Mouse (Mus musculus) inflammation-experienced regulatory T-cells, adult 6 months (primary cell): ENCODE results near the gene Cux1. TPM values are rescaled to one million over a fixed set of nuclear protein-coding genes. Genes with fewer than 3 reads are reported as not detected.

Experiments used
- ATAC-seq: one replicate; pipeline ENCODE4 v1.8.0; 2017
- polyA plus RNA-seq, 3 experiments: library from polyadenylated mRNA; unstranded; fragments of 100-300 nt; shearing (Covaris generic); gene quantifications; one replicate each; pipeline ENCODE4 v1.2.1; 2017

The Cux1 gene
- polyA plus RNA-seq, 3 experiments from 2014 or later, result 25.9 to 53.1 (median 41.6) TPM

DNA sequence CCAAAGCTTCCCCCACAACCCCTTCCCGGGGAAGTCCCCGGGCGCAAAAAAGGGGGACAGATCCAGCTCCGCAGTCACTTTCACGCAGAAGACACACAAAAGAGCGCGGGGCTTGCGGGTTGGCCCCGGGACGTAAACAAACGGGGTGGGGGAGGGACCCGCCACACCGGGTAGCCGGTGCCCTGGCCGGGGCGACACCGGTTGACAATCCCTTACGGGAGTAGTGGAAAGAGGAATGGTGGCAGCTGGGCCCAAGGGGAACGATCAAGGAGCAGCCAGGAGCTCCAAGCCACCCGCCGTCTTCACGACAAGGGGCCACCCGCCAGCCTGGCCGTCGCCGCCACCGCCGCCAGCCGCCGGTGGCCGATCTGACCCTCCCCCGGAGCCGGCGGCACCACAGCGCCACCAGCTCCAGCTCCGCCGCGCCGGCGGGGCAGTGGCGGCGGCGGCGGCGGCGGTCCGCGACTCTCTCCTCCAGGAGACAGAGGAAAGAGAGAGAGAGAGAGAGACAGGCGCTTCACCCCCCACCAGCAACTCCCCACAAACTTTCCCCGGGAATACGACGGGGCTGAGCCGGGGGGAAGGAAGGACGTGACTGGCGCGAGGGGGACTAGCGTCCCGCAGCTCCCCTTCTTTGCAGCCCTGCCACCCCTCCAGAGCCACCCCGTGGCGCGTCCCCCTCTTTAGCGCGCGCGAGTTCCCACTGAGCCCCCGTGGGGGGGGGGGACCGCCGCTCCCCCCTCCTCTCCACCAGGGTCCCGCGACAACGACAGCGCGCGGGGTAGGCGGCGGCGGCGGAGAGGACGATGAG, 1.1 kb downstream of the Cux1 start:
- ATAC-seq, result peak; percentile 8

DNA sequence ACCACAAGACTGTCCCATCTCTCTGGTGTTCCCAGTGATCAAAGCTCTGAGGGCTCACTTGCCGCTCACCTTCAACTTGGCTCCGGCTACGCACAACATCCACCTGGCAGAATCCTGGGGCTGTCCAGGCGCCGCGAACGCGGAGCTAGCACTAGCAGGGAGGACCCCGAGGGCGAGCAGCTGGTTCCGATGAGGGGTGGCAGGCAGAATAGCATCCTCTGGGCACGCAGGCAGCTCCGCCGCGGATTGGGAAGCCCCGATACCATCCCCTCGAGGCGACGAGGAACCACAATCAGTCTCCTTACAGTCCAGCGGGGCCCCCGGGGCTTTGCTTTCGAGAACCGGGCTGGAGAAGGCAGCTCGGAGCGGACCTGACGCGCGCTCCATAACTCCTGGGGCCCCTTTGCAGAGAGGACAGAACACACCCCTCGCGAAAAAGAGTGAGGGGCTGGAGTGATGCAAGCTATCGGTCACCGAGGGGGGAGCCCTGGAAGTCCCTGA, 1.9 kb downstream of the Cux1 start:
- no peak for ATAC-seq

GRCm38 (mm10) chr5:136564613-136565299, 2.5 kb downstream of the Cux1 start:
- ATAC-seq, result no peak

DNA sequence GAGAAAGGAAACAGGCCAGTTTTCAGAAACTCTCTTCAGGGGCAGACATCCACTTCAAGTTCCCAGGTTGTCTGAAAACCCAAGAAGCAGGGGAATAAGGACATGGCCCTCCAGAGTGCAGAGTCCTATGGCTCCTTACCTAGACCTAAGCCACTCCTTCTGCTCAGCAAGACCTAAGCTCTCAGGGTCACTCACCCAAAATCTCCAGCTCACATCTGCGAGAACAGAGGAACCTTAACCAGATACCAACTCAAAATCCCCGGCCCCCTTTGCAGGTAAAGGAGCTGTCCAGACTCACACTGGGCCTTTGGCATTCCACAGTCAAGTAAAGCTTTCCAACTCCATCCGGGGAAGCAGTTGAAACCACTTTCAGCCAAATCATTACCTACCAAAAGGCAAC, 3.3 kb downstream of the Cux1 start:
- no peak for ATAC-seq

GRCm38 (mm10) chr5:136563104-136563503, 4.2 kb downstream of the Cux1 start:
- no peak for ATAC-seq

DNA sequence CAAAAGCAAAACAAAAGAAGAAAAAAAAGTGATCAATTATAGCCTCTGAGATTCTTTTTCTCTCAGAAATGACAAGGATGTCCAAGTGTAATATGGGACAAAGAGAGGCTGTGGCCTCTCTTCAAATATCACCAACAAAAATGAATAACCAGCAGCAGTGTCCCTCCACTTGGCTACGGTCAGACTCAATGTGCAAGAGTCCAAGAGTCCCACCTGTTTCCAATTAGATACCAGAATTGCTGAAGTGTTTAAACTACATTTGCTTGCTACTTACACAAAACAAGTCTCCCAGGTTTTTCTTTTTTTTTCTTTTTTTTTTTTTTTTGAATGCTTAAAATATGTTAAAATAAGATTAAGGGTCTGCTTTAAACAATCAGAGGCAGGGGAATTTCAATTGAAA, 5.1 kb downstream of the Cux1 start:
- ATAC-seq, result no peak

DNA sequence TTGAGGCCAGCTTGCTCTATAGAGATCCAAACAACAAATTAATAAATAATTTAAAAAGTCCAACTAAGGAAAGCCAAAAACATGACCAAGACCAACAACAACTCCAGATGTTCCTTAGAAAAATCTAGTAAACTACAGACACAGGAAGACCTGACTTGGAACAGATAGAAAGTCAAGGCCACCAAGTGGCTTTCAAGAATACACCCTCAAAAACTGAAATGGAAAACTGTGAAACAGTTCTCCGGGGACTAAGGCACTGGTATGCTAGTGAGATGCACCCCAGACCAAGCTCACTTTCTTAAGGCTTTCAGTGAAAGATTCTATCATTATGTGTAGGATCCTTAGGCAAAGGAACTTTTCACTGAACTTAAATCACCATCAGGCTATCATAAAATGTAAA, 5.6 kb downstream of the Cux1 start:
- ATAC-seq, result no peak

DNA sequence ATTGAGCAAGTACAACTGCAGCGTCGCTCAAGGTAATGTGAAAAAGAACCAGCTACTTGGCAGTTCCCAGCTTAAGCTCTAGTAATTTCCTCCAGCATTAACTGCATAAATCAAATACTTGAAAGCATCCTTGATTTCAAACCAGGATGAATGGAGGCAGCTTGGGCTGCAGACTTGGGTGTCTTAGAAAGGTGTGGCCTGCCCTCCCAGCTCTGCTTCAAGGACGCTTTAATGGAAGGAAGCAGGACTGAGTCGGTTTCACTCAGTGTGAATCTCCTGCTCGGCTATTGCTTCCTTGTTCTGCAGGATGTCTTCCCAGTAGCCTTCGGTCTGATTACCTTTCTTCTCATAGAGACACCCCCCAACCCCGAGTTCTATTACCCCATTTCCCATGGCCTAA, 6.6 kb downstream of the Cux1 start:
- no peak for ATAC-seq

DNA sequence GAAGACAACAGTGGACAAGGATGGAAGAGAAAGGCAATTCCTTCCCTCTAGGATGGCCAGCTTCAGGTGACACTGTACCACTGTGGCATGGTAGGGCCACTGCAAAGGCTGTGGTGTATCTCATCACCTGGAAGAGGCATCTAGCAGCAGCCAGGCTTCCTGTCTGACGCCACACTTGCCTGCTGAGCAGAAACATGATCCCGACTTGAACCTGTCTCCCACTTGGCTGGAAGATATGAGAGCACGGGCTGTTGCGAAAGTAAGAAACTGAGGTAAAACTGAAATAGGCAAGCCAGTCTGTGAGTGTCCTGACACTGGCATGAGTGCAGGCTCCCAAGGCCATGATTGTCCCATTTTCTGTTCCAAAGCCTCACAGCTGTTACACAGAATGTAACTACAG, 9.8 kb downstream of the Cux1 start:
- no peak for ATAC-seq

GRCm38 (mm10) chr5:136556328-136557262, 10.7 kb downstream of the Cux1 start:
- ATAC-seq, result no peak

DNA sequence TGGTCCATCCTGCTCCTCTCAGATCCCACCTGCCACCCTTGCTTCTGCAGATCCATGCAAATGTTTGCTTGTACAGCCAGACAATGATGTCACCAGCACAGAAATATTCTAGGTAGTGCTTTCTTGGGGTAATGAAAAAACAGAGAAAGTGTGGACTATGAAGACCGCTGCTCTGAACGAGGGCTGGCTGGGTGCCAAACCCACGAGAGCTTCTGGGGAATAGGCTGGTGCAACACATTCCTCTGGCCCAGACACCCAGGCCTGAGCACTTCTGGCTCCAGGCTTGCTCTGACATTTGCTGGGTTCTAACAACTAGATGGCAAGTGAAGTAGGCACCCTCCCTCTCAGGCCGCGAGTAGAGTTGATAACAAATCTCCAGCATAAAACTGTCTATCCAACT, 11.6 kb downstream of the Cux1 start:
- ATAC-seq, result no peak

GRCm38 (mm10) chr5:136552832-136553231, 14.5 kb downstream of the Cux1 start:
- no peak for ATAC-seq

DNA sequence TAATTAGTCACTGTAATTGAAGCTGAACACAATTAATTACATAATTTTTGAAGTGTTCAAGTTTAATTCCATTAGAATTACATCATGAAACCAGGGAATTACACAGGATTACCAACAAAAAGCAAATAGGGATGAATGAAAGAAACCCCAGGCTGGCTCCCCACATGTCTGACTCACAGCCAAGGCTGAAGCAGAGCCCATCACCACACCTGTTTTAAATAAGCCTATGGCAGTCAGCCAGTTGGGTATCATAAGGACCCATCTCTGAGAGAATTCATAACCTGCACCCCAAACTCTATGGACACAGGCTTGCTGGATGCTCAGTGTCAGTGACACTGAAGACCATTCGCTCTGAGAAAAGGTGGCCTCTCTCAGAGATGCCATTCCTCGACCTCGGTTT, 15.2 kb downstream of the Cux1 start:
- no peak for ATAC-seq

- ATAC-seq, result no peak
Observed at GRCm38 (mm10) chr5:136551571-136551970, 15.7 kb downstream of the Cux1 start.

- ATAC-seq, result peak; percentile 38
Observed at GRCm38 (mm10) chr5:136550726-136551125, 16.6 kb downstream of the Cux1 start.

DNA sequence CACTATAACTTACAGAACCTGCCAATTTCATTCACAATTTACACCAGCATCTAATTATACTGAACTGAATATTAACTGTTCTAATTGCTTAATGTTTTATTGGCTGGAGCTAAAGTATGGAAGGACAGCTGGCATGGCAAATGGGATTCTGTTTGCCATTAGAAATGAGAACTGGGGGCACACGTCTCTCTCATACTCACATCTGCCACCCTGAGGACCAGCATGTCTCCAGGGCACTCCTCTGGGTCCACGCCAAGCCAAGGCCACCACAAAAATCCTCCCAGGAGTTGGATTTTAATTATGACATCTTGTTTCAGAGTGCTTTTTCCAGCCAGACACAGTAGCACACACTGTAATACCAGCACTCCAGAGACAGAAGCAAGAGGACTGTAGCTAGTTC, 18.5 kb downstream of the Cux1 start:
- no peak for ATAC-seq

DNA sequence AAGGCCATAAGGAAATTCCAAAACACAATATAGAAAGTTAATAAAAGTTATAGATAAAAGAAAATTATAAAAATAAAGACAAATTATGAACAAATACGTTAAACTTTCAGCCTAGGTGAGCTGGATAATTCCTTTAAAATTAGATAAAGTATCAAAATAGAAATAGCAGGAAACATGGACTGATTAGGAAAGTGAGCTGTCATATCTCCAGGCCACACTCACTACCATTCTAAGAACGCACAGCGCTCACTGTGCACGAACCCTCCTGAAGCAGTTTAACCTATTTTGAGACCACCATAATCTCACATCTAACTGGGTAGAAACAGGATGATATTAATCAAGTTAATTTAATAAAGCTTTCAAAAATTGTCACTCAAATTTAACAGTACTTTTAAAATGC, 22.2 kb downstream of the Cux1 start:
- no peak for ATAC-seq

DNA sequence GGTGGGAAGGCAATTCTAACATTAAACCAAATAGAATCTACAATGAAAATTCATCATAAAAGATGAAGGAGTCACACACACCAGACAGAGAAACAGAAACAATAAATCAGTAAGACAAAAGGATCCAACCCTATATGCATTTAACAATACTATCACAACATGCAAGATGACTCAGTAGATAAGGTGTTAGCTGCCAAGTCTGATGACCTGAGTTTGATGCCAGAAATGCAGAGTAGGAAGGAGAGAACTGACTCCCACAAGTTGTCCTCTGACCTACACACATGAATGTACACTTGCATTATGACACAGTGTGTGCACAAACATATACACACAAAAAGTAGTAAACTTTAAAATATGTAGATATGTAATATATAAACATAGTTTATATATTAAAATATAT, 24.1 kb downstream of the Cux1 start:
- no peak for ATAC-seq

GRCm38 (mm10) chr5:136540952-136541351, 26.3 kb downstream of the Cux1 start:
- ATAC-seq, result no peak

GRCm38 (mm10) chr5:136540055-136540838, 27.0 kb downstream of the Cux1 start:
- no peak for ATAC-seq

- no peak for ATAC-seq
Observed at GRCm38 (mm10) chr5:136536753-136537152, 30.5 kb downstream of the Cux1 start.
